Mouse (Mus musculus): ENCODE data around the gene Olfr285.

Gene Olfr285

GRCm38 (mm10) chr15:98317177-98317724 lies at the start of gene Olfr285:
Gene Olfr285 (minus strand): TSS chr15:98317353.
- DNase-seq = no peak

GRCm38 (mm10) chr15:98340887-98341286 lies 23.7 kb upstream of the Olfr285 start, which contains the start of gene Olfr284:
Gene Olfr284 (minus strand): TSS chr15:98340987.
- DNase-seq = no peak

GRCm38 (mm10) chr15:98315703-98316102 lies 1.4 kb downstream of the Olfr285 start:
- DNase-seq = no peak

GRCm38 (mm10) chr15:98295628-98296551 lies 21.3 kb downstream of the Olfr285 start, which contains the start of gene Zfp641:
Gene Zfp641 (minus strand): TSS chr15:98296161.
- peak; percentile 58 for DNase-seq

- DNase-seq = no peak
Measured at GRCm38 (mm10) chr15:98293651-98294050, 23.5 kb downstream of the Olfr285 start.

- no peak for DNase-seq
Measured at GRCm38 (mm10) chr15:98288566-98288965, 28.6 kb downstream of the Olfr285 start.

GRCm38 (mm10) chr15:98286418-98286817 lies 30.7 kb downstream of the Olfr285 start:
- DNase-seq = no peak

Measured in lung, postnatal 10 days (tissue).